In the genomic region with DNA sequence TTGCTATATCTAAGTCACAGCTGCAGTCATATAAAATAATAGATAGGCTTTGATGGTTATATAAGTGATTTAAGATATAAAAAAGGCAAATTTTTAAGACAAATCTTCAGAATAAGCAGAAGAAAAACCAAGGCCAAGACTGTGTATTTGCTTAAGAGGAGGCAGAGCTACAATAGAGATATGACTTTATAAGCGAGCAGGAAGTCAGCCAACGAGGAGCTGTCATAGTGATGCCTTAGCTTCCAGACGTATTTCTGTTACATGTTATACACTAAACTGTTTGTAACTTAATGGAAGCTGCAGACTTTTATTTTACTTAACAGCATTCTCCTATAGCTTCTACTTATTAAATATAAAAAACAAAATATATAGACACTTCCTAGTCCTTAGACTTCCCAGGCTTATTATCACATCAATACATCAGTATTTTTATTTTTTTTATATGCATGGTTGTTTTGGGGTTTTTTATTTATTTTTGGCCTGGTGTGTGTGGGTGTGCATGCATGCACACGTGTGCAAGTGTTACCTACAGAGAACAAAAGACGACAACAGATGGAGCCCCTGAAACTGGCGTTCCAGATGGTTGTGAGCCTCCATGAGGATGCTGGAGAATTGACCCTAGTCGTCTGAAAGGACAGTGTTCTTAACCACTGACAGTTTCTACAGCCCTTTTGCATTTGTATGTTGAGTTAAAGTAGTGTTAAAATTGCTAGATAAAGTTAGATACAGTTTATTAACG, we compare ENCODE assay signal across 15 mouse cellular contexts.
A peak's percentile ranks its signal among the peaks of the same experiment; 100 is the strongest.
DNase-seq lines count a peak whose midpoint lies in the region; ATAC-seq and TF ChIP-seq lines count a peak whose summit lies in the region.
"Had no signal": no experiment of that assay in that cellular context is flagged by ENCODE, and none has a peak within 500 bp of the region (broad histone marks: within the 10 kb centered on the region; RNA-seq: fewer than 3 reads in every experiment).

No protein-coding gene starts in this region.

- DNase-seq in forebrain, embryonic 11.5 days (ENCODE audit: low spot score), result no peak
- DNase-seq in hindbrain, postnatal 0 days (ENCODE audit: low spot score), result no peak
- DNase-seq in midbrain, postnatal 0 days (ENCODE audit: low spot score), result peak; percentile 48
- no peak for DNase-seq in midbrain, embryonic 10.5 days (ENCODE audit: low spot score)
- no peak for DNase-seq in gastrocnemius, adult 18-20 months (ENCODE audit: low spot score)
- DNase-seq: adrenal gland, postnatal 10 days; cerebellum, adult 2 months; gastrocnemius, adult 2 months; gastrocnemius, postnatal 25 days had no signal

- no peak for TF ChIP-seq CTCF in hindbrain, postnatal 0 days (IDR thresholded peaks at IDR 0.05; ENCODE audit: low read depth)
- TF ChIP-seq CTCF in midbrain, postnatal 0 days (IDR thresholded peaks at IDR 0.05), result no peak

- no peak overlapping the region for H3K4me2 ChIP-seq in forebrain, embryonic 13.5 days
- no peak overlapping the region for H3K4me2 ChIP-seq in forebrain, embryonic 11.5 days (ENCODE audit: low read depth, low read length, severe bottlenecking)
- no peak overlapping the region for H3K4me2 ChIP-seq in hindbrain, postnatal 0 days (ENCODE audit: low read depth, low read length)
- H3K4me2 ChIP-seq in hindbrain, embryonic 16.5 days (ENCODE audit: low read length), result no peak overlapping the region
- no peak overlapping the region for H3K4me2 ChIP-seq in midbrain, postnatal 0 days (ENCODE audit: low read depth, low read length, poor library complexity, severe bottlenecking)
- H3K4me2 ChIP-seq: heart, embryonic 12.5 days had no signal

- no peak overlapping the region for H3K4me3 ChIP-seq in forebrain, embryonic 13.5 days
- no peak overlapping the region for H3K4me3 ChIP-seq in forebrain, embryonic 11.5 days (ENCODE audit: low read depth, low read length)
- H3K4me3 ChIP-seq in hindbrain, postnatal 0 days (ENCODE audit: low read length), result no peak overlapping the region
- H3K4me3 ChIP-seq in hindbrain, embryonic 16.5 days (ENCODE audit: low read length), result no peak overlapping the region
- no peak overlapping the region for H3K4me3 ChIP-seq in midbrain, postnatal 0 days (ENCODE audit: low read depth, low read length)
- no peak overlapping the region for H3K4me3 ChIP-seq in midbrain, embryonic 10.5 days
- H3K4me3 ChIP-seq: embryonic facial prominence, embryonic 10.5 days; gastrocnemius, adult 2 months; heart, embryonic 12.5 days had no signal

- peak; percentile 60; the same call in 1 of the 2 replicates for ATAC-seq in forebrain, embryonic 13.5 days
- ATAC-seq in forebrain, embryonic 11.5 days (replicated peaks; ENCODE audit: low FRiP score), result no peak; the same call in 1 of the 2 replicates
- peak; percentile 83 for ATAC-seq in hindbrain, postnatal 0 days
- no peak for ATAC-seq in hindbrain, embryonic 16.5 days
- ATAC-seq in midbrain, postnatal 0 days (ENCODE audit: low FRiP score), result no peak
- ATAC-seq: inflammation-experienced regulatory T-cells, adult 6 months; intestine, postnatal 0 days had no signal

- H3K9ac ChIP-seq in forebrain, embryonic 13.5 days, result no peak overlapping the region
- no peak overlapping the region for H3K9ac ChIP-seq in forebrain, embryonic 11.5 days (ENCODE audit: low read length)
- H3K9ac ChIP-seq in hindbrain, postnatal 0 days (replicated peaks; ENCODE audit: low read length), result no peak overlapping the region
- H3K9ac ChIP-seq in hindbrain, embryonic 16.5 days (ENCODE audit: low read depth, low read length), result no peak overlapping the region
- no peak overlapping the region for H3K9ac ChIP-seq in midbrain, postnatal 0 days (replicated peaks; ENCODE audit: low read length, poor library complexity, severe bottlenecking)
- H3K9ac ChIP-seq: heart, embryonic 12.5 days had no signal

- 71% methylated on average over 8 of the region's 8 CpGs for WGBS in forebrain, embryonic 13.5 days
- 85% methylated on average over 8 of the region's 8 CpGs for WGBS in forebrain, embryonic 11.5 days
- WGBS in hindbrain, postnatal 0 days, result 59% methylated on average over 8 of the region's 8 CpGs
- WGBS in hindbrain, embryonic 16.5 days, result 67% methylated on average over 8 of the region's 8 CpGs
- WGBS in midbrain, postnatal 0 days, result 77% methylated on average over 8 of the region's 8 CpGs
- 87% methylated on average over 8 of the region's 8 CpGs for WGBS in midbrain, embryonic 10.5 days

- H3K27me3 ChIP-seq in forebrain, embryonic 13.5 days, result no peaks in the 10 kb centered on the region
- no peaks in the 10 kb centered on the region for H3K27me3 ChIP-seq in forebrain, embryonic 11.5 days (ENCODE audit: control insufficient read depth, insufficient read depth, low read length)
- H3K27me3 ChIP-seq in hindbrain, postnatal 0 days (ENCODE audit: insufficient read depth, low read length), result no peaks in the 10 kb centered on the region
- no peaks in the 10 kb centered on the region for H3K27me3 ChIP-seq in hindbrain, embryonic 16.5 days (replicated peaks; ENCODE audit: control insufficient read depth, insufficient read depth, low read length)
- H3K27me3 ChIP-seq in midbrain, postnatal 0 days (ENCODE audit: insufficient read depth, low read length), result no peaks in the 10 kb centered on the region
- no peaks in the 10 kb centered on the region for H3K27me3 ChIP-seq in midbrain, embryonic 10.5 days (ENCODE audit: low read depth, poor library complexity, severe bottlenecking)
- H3K27me3 ChIP-seq: heart, embryonic 12.5 days had no signal

- H3K27ac ChIP-seq in forebrain, embryonic 13.5 days, result no peak overlapping the region; the same call in 1 of the 2 replicates
- H3K27ac ChIP-seq in forebrain, embryonic 11.5 days (ENCODE audit: low read depth, low read length), result no peak overlapping the region
- H3K27ac ChIP-seq in hindbrain, postnatal 0 days, result no peak overlapping the region
- H3K27ac ChIP-seq in hindbrain, embryonic 16.5 days (ENCODE audit: low read depth, low read length), result no peak overlapping the region
- no peak overlapping the region for H3K27ac ChIP-seq in midbrain, postnatal 0 days (ENCODE audit: low read depth, low read length)
- no peak overlapping the region for H3K27ac ChIP-seq in midbrain, embryonic 10.5 days (replicated peaks)
- H3K27ac ChIP-seq: embryonic facial prominence, embryonic 10.5 days; gastrocnemius, adult 2 months had no signal

- 0 out of 2 replicates have a peak, but pooled peaks cover 3% of the 10 kb centered on the region for H3K4me1 ChIP-seq in forebrain, embryonic 13.5 days
- no peaks in the 10 kb centered on the region for H3K4me1 ChIP-seq in forebrain, embryonic 11.5 days (replicated peaks; ENCODE audit: control insufficient read depth, insufficient read depth, low read length)
- H3K4me1 ChIP-seq in hindbrain, postnatal 0 days (ENCODE audit: insufficient read depth, low read length), result no peaks in the 10 kb centered on the region
- no peaks in the 10 kb centered on the region; the same call in 1 of the 2 replicates for H3K4me1 ChIP-seq in hindbrain, embryonic 16.5 days (ENCODE audit: control insufficient read depth, insufficient read depth, low read depth, low read length)
- H3K4me1 ChIP-seq in midbrain, postnatal 0 days (ENCODE audit: insufficient read depth, low read length), result no peaks in the 10 kb centered on the region
- H3K4me1 ChIP-seq in midbrain, embryonic 10.5 days, result no peaks in the 10 kb centered on the region
- H3K4me1 ChIP-seq: embryonic facial prominence, embryonic 10.5 days had no signal

- no peaks in the 10 kb centered on the region for H3K9me3 ChIP-seq in forebrain, embryonic 13.5 days (replicated peaks)
- H3K9me3 ChIP-seq in forebrain, embryonic 11.5 days (ENCODE audit: control insufficient read depth, low read length), result no peaks in the 10 kb centered on the region
- no peaks in the 10 kb centered on the region for H3K9me3 ChIP-seq in hindbrain, postnatal 0 days (ENCODE audit: low read length)
- no peaks in the 10 kb centered on the region for H3K9me3 ChIP-seq in hindbrain, embryonic 16.5 days (ENCODE audit: control insufficient read depth, low read length)
- H3K9me3 ChIP-seq in midbrain, postnatal 0 days (ENCODE audit: low read length), result no peaks in the 10 kb centered on the region
- no peaks in the 10 kb centered on the region for H3K9me3 ChIP-seq in midbrain, embryonic 10.5 days (replicated peaks)
- H3K9me3 ChIP-seq: embryonic facial prominence, embryonic 10.5 days; heart, embryonic 12.5 days had no signal

- peaks cover 4% of the 10 kb centered on the region; the same call in 1 of the 2 replicates for H3K36me3 ChIP-seq in forebrain, embryonic 13.5 days (ENCODE audit: poor library complexity, severe bottlenecking)
- no peaks in the 10 kb centered on the region for H3K36me3 ChIP-seq in forebrain, embryonic 11.5 days (ENCODE audit: control insufficient read depth, insufficient read depth, low read length)
- no peaks in the 10 kb centered on the region for H3K36me3 ChIP-seq in hindbrain, postnatal 0 days (ENCODE audit: insufficient read depth, low read length)
- H3K36me3 ChIP-seq in hindbrain, embryonic 16.5 days (ENCODE audit: control insufficient read depth, insufficient read depth, low read length), result no peaks in the 10 kb centered on the region
- peaks cover 3% of the 10 kb centered on the region; the same call in 1 of the 2 replicates for H3K36me3 ChIP-seq in midbrain, postnatal 0 days (ENCODE audit: insufficient read depth, low read length)
- H3K36me3 ChIP-seq in midbrain, embryonic 10.5 days, result peaks cover 10% of the 10 kb centered on the region

Comparison
In these comparisons a context has a peak if more than half of its experiments do, and no peak if none do; other contexts are left out.
1. ATAC-seq: peak in forebrain, embryonic 13.5 days (single experiment) and hindbrain, postnatal 0 days (single experiment); none in forebrain, embryonic 11.5 days (single experiment), hindbrain, embryonic 16.5 days (single experiment) and midbrain, postnatal 0 days (single experiment).